Mouse (Mus musculus) ES-Bruce4 (cell line): Measurements from ENCODE around the gene Gm15056. TPM values are rescaled to one million over a fixed set of nuclear protein-coding genes. Genes with fewer than 3 reads are reported as not detected.

Source experiments
- H3K27ac ChIP-seq: 2 replicates; pipeline ENCODE4 v1.5.1; 2012; ENCODE audit warnings: low read length, inconsistent platforms; ENCODE audit not compliant: insufficient read depth
- H3K27me3 ChIP-seq: 2 replicates; pipeline ENCODE4 v1.6.1; 2012; ENCODE audit warnings: mild to moderate bottlenecking, low read length, inconsistent platforms; ENCODE audit not compliant: control insufficient read depth, poor library complexity, insufficient read depth, severe bottlenecking
- H3K36me3 ChIP-seq: 2 replicates; pipeline ENCODE4 v1.6.1; 2012; ENCODE audit warnings: inconsistent platforms, mild to moderate bottlenecking, low read length, moderate library complexity; ENCODE audit not compliant: control insufficient read depth, poor library complexity, insufficient read depth, severe bottlenecking
- H3K4me1 ChIP-seq: one replicate; pipeline ENCODE4 v1.8.1; 2011; ENCODE audit warnings: low read length; ENCODE audit not compliant: control insufficient read depth, insufficient read depth
- H3K4me3 ChIP-seq: 2 replicates; pipeline ENCODE4 v1.5.1; 2011; ENCODE audit warnings: low read depth, mild to moderate bottlenecking, low read length
- H3K9ac ChIP-seq: 2 replicates; pipeline ENCODE4 v1.6.1; 2012; ENCODE audit warnings: low read depth, mild to moderate bottlenecking, inconsistent platforms; ENCODE audit not compliant: poor library complexity, severe bottlenecking
- H3K9me3 ChIP-seq: replicated peaks from 2 replicates; pipeline ENCODE4 v1.6.1; 2012; ENCODE audit warnings: mild to moderate bottlenecking, low read length, inconsistent platforms; ENCODE audit not compliant: control insufficient read depth, poor library complexity, insufficient read depth, severe bottlenecking
- CTCF ChIP-seq: IDR thresholded peaks from one replicate; pipeline ENCODE4 v1.8.1; 2011; ENCODE audit warnings: low read depth, low read length
- EP300 ChIP-seq: IDR thresholded peaks from 2 replicates; pipeline ENCODE4 v1.6.1; 2011; ENCODE audit warnings: low read depth, low read length; ENCODE audit not compliant: insufficient read depth
- POLR2A ChIP-seq: IDR thresholded peaks from one replicate; pipeline ENCODE4 v1.8.1; 2011; ENCODE audit warnings: low read length; ENCODE audit not compliant: insufficient read depth
- polyA plus RNA-seq: library from polyadenylated mRNA; stranded (reverse); fragments of >200 nt; gene quantifications from 2 replicates; pipeline ENCODE4 v1.2.4, GENCODE M21; 2011; ENCODE audit warnings: low read depth; ENCODE audit not compliant: missing spikeins, insufficient read depth, insufficient read length

Gm15056 gene
- not detected in 2 replicates for polyA plus RNA-seq

DNA sequence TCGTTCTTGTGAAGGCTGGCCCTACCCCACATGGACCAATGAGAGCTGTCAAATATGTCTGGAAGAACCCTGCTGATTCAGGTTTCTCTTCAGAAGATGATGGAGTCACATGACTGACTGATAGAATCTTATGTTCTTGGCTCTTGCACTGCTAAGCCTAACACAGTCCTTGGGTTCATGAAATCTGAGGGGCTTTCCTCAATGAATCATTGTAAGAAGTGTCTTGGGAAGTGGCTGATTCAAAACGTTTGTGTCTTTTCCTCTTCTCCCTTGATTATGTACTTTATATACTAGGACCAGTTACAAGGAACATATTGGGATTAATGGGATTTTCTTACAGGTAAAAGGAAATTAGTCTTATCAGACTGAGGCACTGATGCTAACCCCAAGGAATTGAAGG, at the start of gene Gm15056:
Gm15056 (minus strand) TSS at position 101 of the 400 bp plus-strand sequence.
- Histone ChIP-seq H3K27me3 (peaks cover 2% of the 10 kb centered on the region; the same call in 1 of the 2 replicates), H3K4me1 (no peaks in the 10 kb centered on the region), H3K27ac (no peak within 1 kb of the TSS), H3K4me3 (no peak within 1 kb of the TSS), H3K9ac (no peak within 1 kb of the TSS), H3K9me3 (peaks cover 4% of the 10 kb centered on the region), H3K36me3 (no peaks in the 10 kb centered on the region)
- TF ChIP-seq EP300 (no peak), CTCF (no peak), POLR2A (no peak)

GRCm38 (mm10) chr8:20944610-20945009, 42.2 kb upstream of the Gm15056 start, which contains the start of gene AY761185:
Gene AY761185 (minus strand): TSS chr8:20944710.
- H3K27ac ChIP-seq = no peak within 1 kb of the TSS
- TF ChIP-seq POLR2A (no peak), CTCF (no peak), EP300 (no peak)
- no peaks in the 10 kb centered on the region for H3K4me1 ChIP-seq
- no peak within 1 kb of the TSS for H3K4me3 ChIP-seq
- no peak within 1 kb of the TSS for H3K9ac ChIP-seq
- no peaks in the 10 kb centered on the region for H3K36me3 ChIP-seq
- H3K27me3 ChIP-seq = no peaks in the 10 kb centered on the region
- H3K9me3 ChIP-seq = 0 out of 2 replicates have a peak, but pooled peaks cover 3% of the 10 kb centered on the region

GRCm38 (mm10) chr8:20921971-20922370, 19.5 kb upstream of the Gm15056 start, which contains the start of gene Gm6040:
Gene Gm6040 (minus strand): TSS chr8:20922071.
- H3K27ac ChIP-seq = no peak within 1 kb of the TSS
- H3K9me3 ChIP-seq = no peaks in the 10 kb centered on the region
- H3K27me3 ChIP-seq = no peaks in the 10 kb centered on the region
- no peak within 1 kb of the TSS for H3K4me3 ChIP-seq
- H3K9ac ChIP-seq = no peak within 1 kb of the TSS
- TF ChIP-seq EP300 (no peak), CTCF (no peak), POLR2A (no peak)
- H3K4me1 ChIP-seq = no peaks in the 10 kb centered on the region
- H3K36me3 ChIP-seq = no peaks in the 10 kb centered on the region

DNA sequence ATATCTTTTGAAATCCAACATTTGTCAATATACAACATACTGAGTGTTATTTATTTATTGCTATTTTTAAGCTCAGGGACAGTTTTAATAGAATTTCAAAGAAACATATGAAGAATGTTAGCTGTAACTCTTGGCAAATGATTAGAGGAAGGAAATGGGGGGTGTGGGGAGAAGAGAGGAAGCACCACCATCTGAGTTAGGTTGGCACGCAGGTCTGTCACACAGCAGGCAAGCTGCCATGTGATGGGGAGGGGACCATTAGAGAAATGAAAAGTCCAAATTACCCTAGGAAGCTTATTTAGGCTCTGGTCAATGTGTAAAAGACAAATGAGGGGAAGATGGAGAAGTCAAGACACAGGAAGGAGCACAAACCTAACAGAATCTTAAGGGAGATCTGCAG, 9.9 kb upstream of the Gm15056 start:
- H3K36me3 ChIP-seq = no peaks in the 10 kb centered on the region
- no peak for TF ChIP-seq CTCF
- TF ChIP-seq POLR2A = no peak
- TF ChIP-seq EP300 = no peak

GRCm38 (mm10) chr8:20908256-20908655, 5.8 kb upstream of the Gm15056 start:
- H3K36me3 ChIP-seq = no peaks in the 10 kb centered on the region
- H3K4me3 ChIP-seq = no peak overlapping the region
- H3K9ac ChIP-seq = no peak overlapping the region
- no peaks in the 10 kb centered on the region for H3K4me1 ChIP-seq
- no peak for TF ChIP-seq CTCF
- no peak for TF ChIP-seq POLR2A
- TF ChIP-seq EP300 = no peak
- no peaks in the 10 kb centered on the region for H3K27me3 ChIP-seq
- no peak overlapping the region for H3K27ac ChIP-seq
- no peaks in the 10 kb centered on the region for H3K9me3 ChIP-seq

More for the DNA sequence above, 9.9 kb upstream of the Gm15056 start:
- Histone ChIP-seq H3K4me1 (no peaks in the 10 kb centered on the region), H3K27me3 (no peaks in the 10 kb centered on the region), H3K9me3 (no peaks in the 10 kb centered on the region), H3K27ac (no peak overlapping the region), H3K4me3 (no peak overlapping the region), H3K9ac (no peak overlapping the region)

GRCm38 (mm10) chr8:20907119-20907518, 4.7 kb upstream of the Gm15056 start:
- Histone ChIP-seq H3K4me3 (no peak overlapping the region), H3K4me1 (no peaks in the 10 kb centered on the region), H3K9me3 (no peaks in the 10 kb centered on the region), H3K9ac (no peak overlapping the region), H3K27me3 (no peaks in the 10 kb centered on the region), H3K27ac (no peak overlapping the region), H3K36me3 (no peaks in the 10 kb centered on the region)
- no peak for TF ChIP-seq POLR2A
- TF ChIP-seq EP300 = no peak
- no peak for TF ChIP-seq CTCF
